Mouse (Mus musculus): Measurements from ENCODE around the gene Ldlrap1. TPM values are rescaled to one million over a fixed set of nuclear protein-coding genes. Genes with fewer than 3 reads are reported as not detected.

Gene Ldlrap1
- total and polyA plus RNA-seq, 3 experiments = 1.4 to 3.7 (median 2.2) TPM

GRCm38 (mm10) chr4:134756953-134757352, 10.9 kb downstream of the Ldlrap1 start:
- no peaks in the 10 kb centered on the region for H3K79me2 ChIP-seq (replicated peaks; ENCODE audit: control insufficient read depth, extremely low read depth, insufficient read depth, poor library complexity, severe bottlenecking)
- H3K9me3 ChIP-seq (replicated peaks; ENCODE audit: low read length) = no peaks in the 10 kb centered on the region
- dilution Hi-C loops (cut with MboI; ENCODE audit: extremely low pct_ligation_motif_present, extremely low pct_unique_long_range_greater_than_20kb, low sequenced_read_pairs) (no loop called here), in situ Hi-C loops (cut with MboI; ENCODE audit: low pct_ligation_motif_present, low pct_unique_long_range_greater_than_20kb, low sequenced_read_pairs) (no loop called here)
- no peak for DNase-seq (ENCODE audit: extremely low read depth)
- H3K4me2 ChIP-seq (ENCODE audit: insufficient read depth, low read depth, poor library complexity, severe bottlenecking) = no peak overlapping the region
- no peak overlapping the region for H3K9ac ChIP-seq (ENCODE audit: insufficient read depth, low read depth)
- H3K4me3 ChIP-seq (replicated peaks in 1 of 3; ENCODE audit: low read depth in 2 of 3, low read length in 2 of 3, poor library complexity in 1 of 3) = no peak overlapping the region
- TF ChIP-seq RCOR1 (conservative IDR thresholded peaks at IDR 0.05; ENCODE audit: low read depth, low read length) = no peak
- no peaks in the 10 kb centered on the region for H3K27me3 ChIP-seq (replicated peaks)
- H3K36me3 ChIP-seq (replicated peaks in 1 of 2; ENCODE audit: control insufficient read depth in 1 of 2, insufficient read depth in 1 of 2, low read length in 1 of 2) = peaks cover 0 to 6% of the 10 kb centered on the region in 2 experiments
- peaks cover under 1 to 26% of the 10 kb centered on the region in 2 experiments; a peak in 3 of 4 replicates for H3K4me1 ChIP-seq (ENCODE audit: control insufficient read depth in 1 of 2, insufficient read depth in 2 of 2)
- H3K27ac ChIP-seq (ENCODE audit: insufficient read depth, low read depth) = no peak overlapping the region

GRCm38 (mm10) chr4:134754941-134755340, 12.9 kb downstream of the Ldlrap1 start:
- Histone ChIP-seq H3K4me3 (replicated peaks in 1 of 3; ENCODE audit: low read depth in 2 of 3, low read length in 2 of 3, poor library complexity in 1 of 3) (no peak overlapping the region), H3K9me3 (replicated peaks; ENCODE audit: low read length) (no peaks in the 10 kb centered on the region), H3K27ac (ENCODE audit: insufficient read depth, low read depth) (no peak overlapping the region), H3K79me2 (replicated peaks; ENCODE audit: control insufficient read depth, extremely low read depth, insufficient read depth, poor library complexity, severe bottlenecking) (no peaks in the 10 kb centered on the region), H3K27me3 (replicated peaks) (no peaks in the 10 kb centered on the region), H3K9ac (ENCODE audit: insufficient read depth, low read depth) (no peak overlapping the region), H3K4me1 (ENCODE audit: control insufficient read depth in 1 of 2, insufficient read depth in 2 of 2) (peaks cover 5 to 41% of the 10 kb centered on the region in 2 experiments; a peak in 3 of 4 replicates), H3K36me3 (replicated peaks in 1 of 2; ENCODE audit: control insufficient read depth in 1 of 2, insufficient read depth in 1 of 2, low read length in 1 of 2) (peaks cover 0 to 6% of the 10 kb centered on the region in 2 experiments), H3K4me2 (ENCODE audit: insufficient read depth, low read depth, poor library complexity, severe bottlenecking) (no peak overlapping the region)
- in situ Hi-C loops (cut with MboI; ENCODE audit: low pct_ligation_motif_present, low pct_unique_long_range_greater_than_20kb, low sequenced_read_pairs) (no loop called here), dilution Hi-C loops (cut with MboI; ENCODE audit: extremely low pct_ligation_motif_present, extremely low pct_unique_long_range_greater_than_20kb, low sequenced_read_pairs) (no loop called here)
- TF ChIP-seq MAX (IDR thresholded peaks at IDR 0.05; ENCODE audit: low read length) = no peak
- no peak for TF ChIP-seq SIN3A (IDR thresholded peaks at IDR 0.05; ENCODE audit: low read length)
- no peak for DNase-seq (ENCODE audit: extremely low read depth)

GRCm38 (mm10) chr4:134754371-134754770, 13.5 kb downstream of the Ldlrap1 start:
- Histone ChIP-seq H3K27ac (ENCODE audit: insufficient read depth, low read depth) (no peak overlapping the region), H3K4me3 (replicated peaks in 1 of 3; ENCODE audit: low read depth in 2 of 3, low read length in 2 of 3, poor library complexity in 1 of 3) (no peak overlapping the region), H3K9ac (ENCODE audit: insufficient read depth, low read depth) (no peak overlapping the region), H3K4me1 (ENCODE audit: control insufficient read depth in 1 of 2, insufficient read depth in 2 of 2) (peaks cover 5 to 41% of the 10 kb centered on the region in 2 experiments; a peak in 3 of 4 replicates), H3K79me2 (replicated peaks; ENCODE audit: control insufficient read depth, extremely low read depth, insufficient read depth, poor library complexity, severe bottlenecking) (no peaks in the 10 kb centered on the region), H3K4me2 (ENCODE audit: insufficient read depth, low read depth, poor library complexity, severe bottlenecking) (no peak overlapping the region), H3K9me3 (replicated peaks; ENCODE audit: low read length) (no peaks in the 10 kb centered on the region), H3K27me3 (replicated peaks) (no peaks in the 10 kb centered on the region), H3K36me3 (replicated peaks in 1 of 2; ENCODE audit: control insufficient read depth in 1 of 2, insufficient read depth in 1 of 2, low read length in 1 of 2) (peaks cover 0 to 9% of the 10 kb centered on the region in 2 experiments)
- dilution Hi-C loops (cut with MboI; ENCODE audit: extremely low pct_ligation_motif_present, extremely low pct_unique_long_range_greater_than_20kb, low sequenced_read_pairs) = no loop called here
- in situ Hi-C loops (cut with MboI; ENCODE audit: low pct_ligation_motif_present, low pct_unique_long_range_greater_than_20kb, low sequenced_read_pairs) = no loop called here
- no peak for DNase-seq (ENCODE audit: extremely low read depth)
- no peak for TF ChIP-seq NRF1 (IDR thresholded peaks at IDR 0.05; ENCODE audit: low read depth, low read length)
- no peak for TF ChIP-seq ETS1 (conservative IDR thresholded peaks at IDR 0.05; ENCODE audit: low read depth, low read length)
- TF ChIP-seq HCFC1 (IDR thresholded peaks at IDR 0.05; ENCODE audit: low read depth, low read length) = no peak
- TF ChIP-seq IRF4 (IDR thresholded peaks at IDR 0.05; ENCODE audit: low read depth, low read length) = no peak
- TF ChIP-seq ZMIZ1 (IDR thresholded peaks at IDR 0.05; ENCODE audit: low read depth, low read length) = no peak
- no peak for TF ChIP-seq USF2 (conservative IDR thresholded peaks at IDR 0.05; ENCODE audit: low read depth, low read length)
- TF ChIP-seq USF1 (IDR thresholded peaks at IDR 0.05; ENCODE audit: low read depth, low read length) = no peak
- TF ChIP-seq MXI1 (IDR thresholded peaks at IDR 0.05; ENCODE audit: low read depth, low read length) = no peak
- no peak for TF ChIP-seq MAX (IDR thresholded peaks at IDR 0.05; ENCODE audit: low read length)
- TF ChIP-seq ZC3H11A (IDR thresholded peaks at IDR 0.05; ENCODE audit: low read depth, low read length) = no peak
- TF ChIP-seq SMC3 (IDR thresholded peaks at IDR 0.05; ENCODE audit: low read depth, low read length) = no peak
- TF ChIP-seq NELFE (IDR thresholded peaks at IDR 0.05; ENCODE audit: low read depth, low read length) = no peak

Data from CH12.LX (cell line).